Mouse (Mus musculus): Measurements from ENCODE around the gene Fkbp15. TPM values are rescaled to one million over a fixed set of nuclear protein-coding genes. Genes with fewer than 3 reads are reported as not detected.
"Not testable (repeated sequence)": the region's sequence is repeated elsewhere in the genome, so short reads cannot be mapped to it uniquely, and the experiment has no call there.

Gene Fkbp15
- polyA plus RNA-seq, 1 experiment from 2014 or later, result 15.0 TPM

DNA sequence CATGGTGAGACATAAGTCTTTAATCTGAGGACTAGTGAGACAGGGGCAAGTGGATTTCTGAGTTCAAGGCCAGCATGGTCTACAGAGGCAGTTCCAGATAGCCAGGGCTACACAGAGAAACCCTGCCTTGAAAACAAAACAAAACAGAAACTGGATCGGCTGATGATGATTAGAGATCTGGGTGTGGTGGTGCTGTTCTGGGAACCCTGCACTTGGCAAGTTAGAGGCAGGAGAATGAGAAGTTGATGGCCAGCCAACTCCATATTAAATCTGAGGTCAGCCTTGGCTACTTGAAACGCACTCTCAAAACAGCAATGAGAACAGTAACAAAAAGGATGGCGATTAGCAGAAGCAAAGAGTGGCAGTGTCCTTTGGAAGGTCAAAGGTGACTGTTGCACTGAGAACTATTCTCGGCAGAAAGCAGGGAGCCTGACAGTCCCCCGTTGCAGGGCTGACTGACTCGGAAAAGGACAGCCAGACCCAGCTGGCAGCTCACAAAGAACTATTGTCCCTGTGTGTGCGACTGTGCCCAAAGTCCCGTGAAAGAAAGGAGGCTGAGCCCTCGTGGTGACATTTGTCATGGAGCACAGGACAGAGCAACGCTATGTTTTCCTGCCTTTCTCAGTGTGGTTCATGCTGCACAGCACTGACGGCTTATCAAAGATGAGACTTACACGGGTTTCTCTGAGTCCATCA lies 85.4 kb downstream of the Fkbp15 start:
- Histone ChIP-seq H3K4me2 (replicated peaks; ENCODE audit: low read depth) (no peak overlapping the region), H3K9ac (ENCODE audit: low read length) (no peak overlapping the region), H3K36me3 (ENCODE audit: control insufficient read depth, insufficient read depth, low read length) (no peaks in the 10 kb centered on the region), H3K4me1 (replicated peaks; ENCODE audit: control insufficient read depth, insufficient read depth) (no peaks in the 10 kb centered on the region), H3K27ac (replicated peaks) (no peak overlapping the region), H3K4me3 (ENCODE audit: low read depth, low read length) (no peak overlapping the region), H3K27me3 (ENCODE audit: control insufficient read depth, insufficient read depth, low read length) (no peaks in the 10 kb centered on the region), H3K9me3 (ENCODE audit: control insufficient read depth, low read length) (no peaks in the 10 kb centered on the region)
- TF ChIP-seq EP300 (optimal IDR thresholded peaks at IDR 0.05) (no peak), CTCF (IDR thresholded peaks at IDR 0.05; ENCODE audit: low read depth) (no peak)
- ATAC-seq (ENCODE audit: low FRiP score, low TSS enrichment) (peak; percentile 47; the same call in 1 of the 2 replicates), DNase-seq (ENCODE audit: low spot score) (no peak)
- 38% methylated on average over 12 of the region's 12 CpGs for WGBS

DNA sequence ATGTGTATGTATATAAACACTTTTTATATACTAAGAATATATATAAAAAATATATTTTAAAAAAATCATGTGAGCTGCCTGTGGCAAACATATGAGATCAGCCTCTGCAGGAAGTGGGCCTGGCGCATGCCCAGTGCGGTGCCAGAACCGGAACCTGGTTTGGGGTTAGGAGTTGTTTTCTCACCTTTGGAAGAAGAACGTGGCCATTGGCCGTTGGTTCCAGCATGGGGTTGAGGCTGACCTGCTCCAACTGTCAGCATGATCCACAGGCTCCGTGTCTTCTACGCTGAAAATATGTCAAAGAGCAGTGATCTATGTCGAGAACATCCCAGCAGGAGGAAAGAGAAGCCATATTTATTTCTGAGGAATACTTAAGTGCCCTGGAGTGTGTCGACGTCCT lies 86.4 kb downstream of the Fkbp15 start:
- WGBS, result 87% methylated on average over 10 of the region's 10 CpGs

DNA sequence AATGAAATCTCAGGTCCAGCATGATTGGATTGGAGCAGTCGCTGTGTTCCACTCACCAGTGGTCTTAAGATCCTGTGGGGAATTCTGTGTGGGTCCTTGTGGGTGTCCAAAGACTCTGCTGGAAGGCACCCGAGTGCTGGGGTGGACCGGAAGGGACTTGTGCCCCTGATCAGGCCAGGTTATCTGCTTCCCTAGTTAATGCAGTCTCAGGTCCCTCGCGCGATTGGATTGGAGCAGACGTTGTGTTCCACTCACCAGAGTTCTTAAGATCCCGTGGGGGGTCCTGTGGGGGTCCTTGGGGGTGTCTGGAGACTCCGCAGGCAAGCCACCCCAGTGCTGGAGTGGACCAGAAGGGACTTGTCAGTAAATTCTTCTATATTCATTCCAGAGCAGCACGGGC lies 87.7 kb downstream of the Fkbp15 start:
- H3K4me2 ChIP-seq (replicated peaks; ENCODE audit: low read depth), result no peak overlapping the region
- no peak overlapping the region for H3K4me3 ChIP-seq (ENCODE audit: low read depth, low read length)
- H3K27me3 ChIP-seq (ENCODE audit: control insufficient read depth, insufficient read depth, low read length), result no peaks in the 10 kb centered on the region
- TF ChIP-seq CTCF (IDR thresholded peaks at IDR 0.05; ENCODE audit: low read depth) (no peak), EP300 (optimal IDR thresholded peaks at IDR 0.05) (no peak)
- H3K9me3 ChIP-seq (ENCODE audit: control insufficient read depth, low read length), result no peaks in the 10 kb centered on the region
- ATAC-seq (ENCODE audit: low FRiP score, low TSS enrichment), result no peak
- H3K9ac ChIP-seq (ENCODE audit: low read length), result no peak overlapping the region
- no peaks in the 10 kb centered on the region for H3K4me1 ChIP-seq (replicated peaks; ENCODE audit: control insufficient read depth, insufficient read depth)
- 86% methylated on average over 10 of the region's 10 CpGs for WGBS
- no peaks in the 10 kb centered on the region for H3K36me3 ChIP-seq (ENCODE audit: control insufficient read depth, insufficient read depth, low read length)
- no peak overlapping the region for H3K27ac ChIP-seq (replicated peaks)
- no peak for DNase-seq (ENCODE audit: low spot score)

More for the DNA sequence above, 86.4 kb downstream of the Fkbp15 start:
- no peaks in the 10 kb centered on the region for H3K27me3 ChIP-seq (ENCODE audit: control insufficient read depth, insufficient read depth, low read length)
- no peaks in the 10 kb centered on the region for H3K4me1 ChIP-seq (replicated peaks; ENCODE audit: control insufficient read depth, insufficient read depth)
- TF ChIP-seq CTCF (IDR thresholded peaks at IDR 0.05; ENCODE audit: low read depth) (no peak), EP300 (optimal IDR thresholded peaks at IDR 0.05) (no peak)
- H3K27ac ChIP-seq (replicated peaks), result no peak overlapping the region
- ATAC-seq (ENCODE audit: low FRiP score, low TSS enrichment), result no peak
- H3K9ac ChIP-seq (ENCODE audit: low read length), result no peak overlapping the region
- no peaks in the 10 kb centered on the region for H3K9me3 ChIP-seq (ENCODE audit: control insufficient read depth, low read length)
- H3K4me2 ChIP-seq (replicated peaks; ENCODE audit: low read depth), result no peak overlapping the region
- no peak overlapping the region for H3K4me3 ChIP-seq (ENCODE audit: low read depth, low read length)
- no peak for DNase-seq (ENCODE audit: low spot score)
- no peaks in the 10 kb centered on the region for H3K36me3 ChIP-seq (ENCODE audit: control insufficient read depth, insufficient read depth, low read length)

DNA sequence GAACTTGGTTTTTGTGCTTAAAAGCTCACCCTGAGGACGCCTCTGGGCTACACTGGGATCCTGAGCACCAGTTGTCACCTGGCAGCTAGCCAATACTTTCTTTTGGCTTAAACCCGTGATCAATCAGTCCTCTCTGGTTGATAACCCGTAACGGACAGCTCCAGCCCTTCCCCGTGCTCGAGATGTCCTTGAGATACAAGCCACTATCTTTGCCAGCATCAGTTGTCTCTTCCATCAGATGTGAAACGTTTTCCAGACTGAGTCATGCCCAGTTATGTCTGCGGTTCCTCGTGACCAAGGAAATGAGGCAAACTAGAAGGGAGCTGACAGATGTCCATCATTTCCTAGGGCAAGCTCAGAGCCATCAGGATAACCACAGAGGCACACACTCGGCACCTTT lies 93.2 kb downstream of the Fkbp15 start:
- TF ChIP-seq CTCF (IDR thresholded peaks at IDR 0.05; ENCODE audit: low read depth), result no peak
- no peak for TF ChIP-seq EP300 (optimal IDR thresholded peaks at IDR 0.05)
- Histone ChIP-seq H3K36me3 (ENCODE audit: control insufficient read depth, insufficient read depth, low read length) (no peaks in the 10 kb centered on the region), H3K27ac (replicated peaks) (no peak overlapping the region), H3K9ac (ENCODE audit: low read length) (no peak overlapping the region), H3K4me3 (ENCODE audit: low read depth, low read length) (no peak overlapping the region), H3K4me2 (replicated peaks; ENCODE audit: low read depth) (no peak overlapping the region), H3K9me3 (ENCODE audit: control insufficient read depth, low read length) (no peaks in the 10 kb centered on the region), H3K27me3 (ENCODE audit: control insufficient read depth, insufficient read depth, low read length) (no peaks in the 10 kb centered on the region), H3K4me1 (replicated peaks; ENCODE audit: control insufficient read depth, insufficient read depth) (no peaks in the 10 kb centered on the region)
- DNase-seq (ENCODE audit: low spot score) (peak; percentile 4), ATAC-seq (ENCODE audit: low FRiP score, low TSS enrichment) (no peak)
- 72% methylated on average over 10 of the region's 10 CpGs for WGBS

DNA sequence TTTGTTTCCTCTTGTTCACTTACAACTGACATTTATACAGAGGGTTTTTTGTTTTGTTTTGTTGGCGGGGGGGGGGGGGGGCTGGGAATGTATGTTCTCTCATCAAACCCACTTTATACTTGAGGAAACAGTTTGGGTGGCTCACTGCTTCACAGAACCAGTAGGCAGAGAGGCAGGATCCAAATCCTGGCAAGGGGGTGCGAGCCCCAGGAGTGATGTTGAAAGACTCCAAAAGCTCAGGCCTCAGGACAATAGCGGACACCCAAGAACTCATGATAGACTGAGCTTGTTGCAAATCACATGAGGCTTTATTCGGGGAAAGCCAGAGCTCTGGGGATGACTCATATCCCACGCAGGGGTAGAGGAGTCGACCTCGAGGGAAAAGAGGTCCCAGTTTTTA lies 94.3 kb downstream of the Fkbp15 start:
- H3K9ac ChIP-seq (ENCODE audit: low read length); H3K36me3 ChIP-seq (ENCODE audit: control insufficient read depth, insufficient read depth, low read length); ATAC-seq (ENCODE audit: low FRiP score, low TSS enrichment); H3K9me3 ChIP-seq (ENCODE audit: control insufficient read depth, low read length); DNase-seq (ENCODE audit: low spot score); H3K4me3 ChIP-seq (ENCODE audit: low read depth, low read length); H3K4me1 ChIP-seq (replicated peaks; ENCODE audit: control insufficient read depth, insufficient read depth); H3K4me2 ChIP-seq (replicated peaks; ENCODE audit: low read depth); H3K27ac ChIP-seq (replicated peaks); H3K27me3 ChIP-seq (ENCODE audit: control insufficient read depth, insufficient read depth, low read length): not testable (repeated sequence)
- 59% methylated on average over 7 of the region's 7 CpGs for WGBS

DNA sequence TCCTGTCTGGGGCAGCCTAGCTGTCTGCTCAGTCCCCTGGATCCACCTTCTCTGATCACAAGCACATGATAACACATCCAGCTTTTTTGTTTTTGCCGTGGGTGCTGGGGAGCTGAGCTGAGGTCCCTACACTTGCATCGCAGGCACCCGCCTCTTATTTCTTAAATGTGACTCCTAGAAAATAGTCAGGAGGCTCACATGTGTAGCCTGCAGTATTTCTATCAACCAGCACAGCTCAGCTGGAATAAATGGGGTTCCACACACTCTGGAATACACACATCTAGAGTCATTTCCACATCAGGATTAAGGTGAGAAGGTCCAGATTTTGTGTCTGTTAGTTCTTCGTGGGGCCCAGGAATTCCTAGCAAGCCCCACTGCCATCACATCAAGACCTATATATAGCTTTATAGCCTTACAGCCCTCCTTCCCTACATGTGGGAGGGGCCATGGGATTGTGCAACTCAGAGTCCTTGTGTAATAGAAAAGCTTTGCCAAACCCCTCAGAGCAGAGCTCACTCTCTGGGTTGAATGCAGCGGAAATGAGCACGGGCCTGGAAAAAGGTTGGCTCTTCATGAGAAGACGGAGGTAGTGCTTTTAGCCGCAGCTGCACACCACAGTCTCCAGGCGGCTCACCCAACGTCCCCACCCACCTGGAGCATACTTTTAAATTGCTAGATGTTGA lies 95.1 kb downstream of the Fkbp15 start:
- peak; percentile 60; the same call in 1 of the 2 replicates for ATAC-seq (ENCODE audit: low FRiP score, low TSS enrichment)
- WGBS, result 51% methylated on average over 10 of the region's 10 CpGs
- no peaks in the 10 kb centered on the region for H3K9me3 ChIP-seq (ENCODE audit: control insufficient read depth, low read length)
- H3K9ac ChIP-seq (ENCODE audit: low read length), result no peak overlapping the region
- no peak overlapping the region for H3K27ac ChIP-seq (replicated peaks)
- peak; percentile 27 for DNase-seq (ENCODE audit: low spot score)
- TF ChIP-seq CTCF (IDR thresholded peaks at IDR 0.05; ENCODE audit: low read depth) (no peak), EP300 (optimal IDR thresholded peaks at IDR 0.05) (no peak)
- no peak overlapping the region for H3K4me2 ChIP-seq (replicated peaks; ENCODE audit: low read depth)
- H3K27me3 ChIP-seq (ENCODE audit: control insufficient read depth, insufficient read depth, low read length), result no peaks in the 10 kb centered on the region
- no peaks in the 10 kb centered on the region for H3K36me3 ChIP-seq (ENCODE audit: control insufficient read depth, insufficient read depth, low read length)
- no peak overlapping the region for H3K4me3 ChIP-seq (ENCODE audit: low read depth, low read length)
- no peaks in the 10 kb centered on the region for H3K4me1 ChIP-seq (replicated peaks; ENCODE audit: control insufficient read depth, insufficient read depth)
